Mouse (Mus musculus) kidney, postnatal 25 days (tissue): ENCODE results near the gene Ly6g6f.
"Not testable (repeated sequence)": the region's sequence is repeated elsewhere in the genome, so short reads cannot be mapped to it uniquely, and the experiment has no call there.

Source experiments
- DNase-seq, 2 experiments: peaks; one replicate each; pipeline ENCODE4 v3.0.0; 2021; ENCODE audit warnings: mixed read lengths in 2 of 2

Gene Ly6g6f

GRCm38 (mm10) chr17:35051156-35052086, 34.0 kb downstream of the Ly6g6f start:
- DNase-seq: peak; percentile 83 to 90

- DNase-seq: peak; percentile 84 to 91
Measured at GRCm38 (mm10) chr17:35050126-35050750, 35.2 kb downstream of the Ly6g6f start.

- peak; percentile 57 to 79 for DNase-seq
Measured at GRCm38 (mm10) chr17:35049561-35050016, 35.8 kb downstream of the Ly6g6f start, which contains the start of gene Clic1. TSS of gene Clic1 (plus strand) at chr17:35049966.

- peak in 1 of 2 experiments; percentile 23 for DNase-seq
Measured at GRCm38 (mm10) chr17:35048932-35049440, 36.4 kb downstream of the Ly6g6f start.

GRCm38 (mm10) chr17:35048149-35048931, 37.1 kb downstream of the Ly6g6f start:
- peak in 1 of 2 experiments; percentile 44 for DNase-seq

GRCm38 (mm10) chr17:35047688-35048087, 37.7 kb downstream of the Ly6g6f start:
- peak; percentile 62 to 79 for DNase-seq

GRCm38 (mm10) chr17:35046681-35047455, 38.5 kb downstream of the Ly6g6f start, which contains the start of gene Msh5:
TSS of gene Msh5 (minus strand) at chr17:35046745.
- peak; percentile 98 to 99 for DNase-seq

GRCm38 (mm10) chr17:35045807-35046680, 39.4 kb downstream of the Ly6g6f start:
- peak in 1 of 2 experiments; percentile 43 for DNase-seq

- peak in 1 of 2 experiments; percentile 21 for DNase-seq
Measured at GRCm38 (mm10) chr17:35044904-35045806, 40.3 kb downstream of the Ly6g6f start.

- DNase-seq: peak in 1 of 2 experiments; percentile 3
Measured at GRCm38 (mm10) chr17:35043794-35044193, 41.6 kb downstream of the Ly6g6f start.

- no peak for DNase-seq
Measured at GRCm38 (mm10) chr17:35039121-35039873, 46.1 kb downstream of the Ly6g6f start.

- peak in 1 of 2 experiments; percentile 13 for DNase-seq
Measured at GRCm38 (mm10) chr17:35034896-35035295, 50.5 kb downstream of the Ly6g6f start.

GRCm38 (mm10) chr17:35033703-35034102, 51.7 kb downstream of the Ly6g6f start:
- not testable (repeated sequence) for DNase-seq

- DNase-seq: no peak
Measured at GRCm38 (mm10) chr17:35032323-35032870, 53.0 kb downstream of the Ly6g6f start.

- DNase-seq: no peak
Measured at GRCm38 (mm10) chr17:35031880-35032279, 53.5 kb downstream of the Ly6g6f start.

GRCm38 (mm10) chr17:35031272-35031671, 54.1 kb downstream of the Ly6g6f start:
- DNase-seq: no peak
